Mouse (Mus musculus) forebrain, embryonic 13.5 days (tissue): ENCODE data around the gene Pla2g2c. TPM values are rescaled to one million over a fixed set of nuclear protein-coding genes. Genes with fewer than 3 reads are reported as not detected.

ENCODE experiments used
- ATAC-seq: fragments of 200-750 bp; cut with Nextera tagmentation; 2 replicates; pipeline ENCODE4 v1.8.0; 2017
- H3K27ac ChIP-seq: fragments of 300-500 bp; sonication (generic); 2 replicates; pipeline ENCODE4 v1.5.1; 2015; ENCODE audit warnings: inconsistent platforms, mild to moderate bottlenecking, moderate library complexity
- H3K27me3 ChIP-seq: fragments of 300-500 bp; sonication (generic); 2 replicates; pipeline ENCODE4 v1.6.1; 2015; ENCODE audit warnings: mild to moderate bottlenecking, inconsistent platforms
- H3K36me3 ChIP-seq: fragments of 300-500 bp; sonication (generic); 2 replicates; pipeline ENCODE4 v1.6.1; 2015; ENCODE audit warnings: mild to moderate bottlenecking, inconsistent platforms; ENCODE audit not compliant: poor library complexity, severe bottlenecking
- H3K4me1 ChIP-seq: fragments of 300-500 bp; sonication (generic); 2 replicates; pipeline ENCODE4 v1.6.1; 2015; ENCODE audit warnings: inconsistent platforms
- H3K4me2 ChIP-seq: fragments of 300-500 bp; sonication (generic); 2 replicates; pipeline ENCODE4 v1.6.1; 2015; ENCODE audit warnings: inconsistent platforms, mild to moderate bottlenecking, moderate library complexity
- H3K4me3 ChIP-seq: fragments of 300-500 bp; sonication (generic); 2 replicates; pipeline ENCODE4 v1.5.1; 2015; ENCODE audit warnings: mild to moderate bottlenecking, inconsistent platforms
- H3K9ac ChIP-seq: fragments of 300-500 bp; sonication (generic); 2 replicates; pipeline ENCODE4 v1.6.1; 2015; ENCODE audit warnings: mild to moderate bottlenecking, inconsistent platforms
- H3K9me3 ChIP-seq: fragments of 300-500 bp; sonication (generic); replicated peaks from 2 replicates; pipeline ENCODE4 v1.6.1; 2016; ENCODE audit warnings: inconsistent platforms
- WGBS: fragments of 180-500 bp; shearing (Covaris S2); methylation state at CpG from one replicate; pipeline ENCODE4 v1.1.7; 2015; 5-methylcytosine and 5-hydroxymethylcytosine counted together
- polyA plus RNA-seq: library from polyadenylated mRNA; unstranded; fragments of >200 nt; fragmentation: Nextera tagmentation; extraction: Ambion mirVana; gene quantifications from 2 replicates; pipeline ENCODE4 v1.2.1, GENCODE M21; 2015

Pla2g2c gene
- polyA plus RNA-seq, 1 experiment from 2014 or later, result 0.15 TPM

DNA sequence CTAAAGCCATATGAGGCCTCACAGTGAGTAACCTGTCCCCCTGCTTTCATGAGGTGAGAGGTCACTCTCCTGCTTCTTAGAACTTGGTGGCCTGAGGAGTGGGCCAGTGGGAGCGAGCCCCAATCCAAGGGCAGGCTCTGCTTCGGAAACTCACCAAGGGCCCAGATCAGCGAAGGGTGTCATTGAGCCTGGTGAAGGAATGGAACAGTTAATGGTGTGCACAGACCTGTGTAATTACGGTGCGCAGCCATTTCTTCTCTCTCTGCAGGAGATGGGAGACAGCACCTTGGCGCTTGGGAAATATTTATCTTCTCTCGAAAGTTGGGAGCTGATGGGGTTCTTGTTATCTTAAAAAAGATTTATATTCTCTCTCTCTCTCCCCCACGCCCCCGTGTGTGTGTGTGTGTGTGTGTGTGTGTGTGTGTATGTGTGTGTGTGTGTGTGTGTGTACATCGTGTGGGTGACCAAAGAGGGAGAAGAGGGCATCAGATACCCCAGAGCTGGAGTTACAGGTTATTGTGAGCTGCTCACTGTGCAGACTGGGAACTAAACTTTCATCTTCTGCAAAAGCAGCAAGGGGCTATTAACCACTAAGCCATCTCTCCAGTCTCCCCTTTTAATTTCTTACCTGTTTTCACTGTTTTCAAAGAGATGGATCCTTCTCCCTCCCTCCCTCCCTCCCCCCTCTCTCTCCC lies 27.3 kb upstream of the Pla2g2c start:
- Histone ChIP-seq H3K4me2 (no peak overlapping the region), H3K4me3 (no peak overlapping the region), H3K36me3 (no peaks in the 10 kb centered on the region), H3K27me3 (peaks cover 15% of the 10 kb centered on the region), H3K4me1 (peaks cover 33% of the 10 kb centered on the region), H3K27ac (0 out of 2 replicates have a peak overlapping the region, but pooled peaks have one; percentile 68), H3K9ac (no peak overlapping the region), H3K9me3 (no peaks in the 10 kb centered on the region)
- ATAC-seq, result no peak
- 17% methylated on average over 10 of the region's 10 CpGs for WGBS

DNA sequence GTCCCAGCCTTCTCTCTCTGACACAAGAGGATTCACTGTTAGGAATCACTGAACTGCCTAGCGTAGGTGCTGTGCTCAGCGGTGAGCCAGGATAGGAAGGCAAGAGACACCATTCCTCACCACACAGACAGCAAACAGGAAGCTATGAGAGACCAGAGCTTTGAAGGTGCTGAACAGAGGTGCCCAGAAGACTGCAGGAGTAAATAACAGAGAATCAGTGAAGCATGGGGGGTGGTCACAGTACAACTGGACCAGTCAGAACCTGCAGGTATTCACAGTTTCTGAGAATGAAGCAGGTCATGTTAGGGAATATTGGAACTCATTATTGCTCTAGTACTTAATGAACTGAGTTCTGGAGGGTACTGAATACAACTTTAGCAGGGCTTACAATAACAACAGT lies 26.3 kb upstream of the Pla2g2c start:
- Histone ChIP-seq H3K9ac (no peak overlapping the region), H3K4me2 (no peak overlapping the region), H3K4me3 (no peak overlapping the region), H3K4me1 (peaks cover 23% of the 10 kb centered on the region), H3K9me3 (no peaks in the 10 kb centered on the region), H3K27ac (no peak overlapping the region), H3K36me3 (no peaks in the 10 kb centered on the region), H3K27me3 (peaks cover 11% of the 10 kb centered on the region)
- 66% methylated on average over 2 of the region's 2 CpGs for WGBS
- ATAC-seq, result no peak

- H3K4me2 ChIP-seq, result no peak overlapping the region
- H3K4me3 ChIP-seq, result no peak overlapping the region
- H3K4me1 ChIP-seq, result peaks cover 19% of the 10 kb centered on the region
- no peaks in the 10 kb centered on the region for H3K36me3 ChIP-seq
- no peak overlapping the region for H3K27ac ChIP-seq
- ATAC-seq, result peak; percentile 62; the same call in 1 of the 2 replicates
- no peak overlapping the region for H3K9ac ChIP-seq
- 28% methylated on average over 15 of the region's 15 CpGs for WGBS
- H3K9me3 ChIP-seq, result no peaks in the 10 kb centered on the region
- H3K27me3 ChIP-seq, result peaks cover 6% of the 10 kb centered on the region
These were observed 24.2 kb upstream of the Pla2g2c start for GRCm38 (mm10) chr4:138700184-138700982.

DNA sequence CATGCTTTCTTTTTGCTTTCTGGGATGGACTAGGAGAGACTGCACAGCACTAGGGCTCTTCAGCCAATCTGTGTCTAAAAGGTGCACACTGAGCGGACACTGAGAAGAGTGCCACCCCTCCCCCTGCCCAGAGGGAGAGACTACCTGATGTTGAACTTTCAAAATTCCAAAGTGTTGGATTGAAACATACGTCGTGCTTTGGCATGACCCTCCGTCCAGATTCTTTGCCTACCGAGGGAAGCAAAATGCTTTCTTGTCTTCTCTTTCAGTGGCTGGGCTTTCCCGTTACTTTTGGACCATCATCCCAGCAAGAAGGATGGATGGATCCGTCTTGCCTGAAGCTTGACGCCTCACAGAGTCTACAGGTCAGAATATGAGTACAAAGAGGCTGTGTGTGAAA lies 23.5 kb upstream of the Pla2g2c start:
- no peak overlapping the region for H3K4me3 ChIP-seq
- no peak overlapping the region for H3K9ac ChIP-seq
- H3K27me3 ChIP-seq, result peaks cover 6% of the 10 kb centered on the region
- H3K27ac ChIP-seq, result no peak overlapping the region
- no peak overlapping the region for H3K4me2 ChIP-seq
- no peak for ATAC-seq
- 75% methylated on average over 8 of the region's 8 CpGs for WGBS
- no peaks in the 10 kb centered on the region for H3K9me3 ChIP-seq
- peaks cover 17% of the 10 kb centered on the region for H3K4me1 ChIP-seq
- H3K36me3 ChIP-seq, result no peaks in the 10 kb centered on the region

DNA sequence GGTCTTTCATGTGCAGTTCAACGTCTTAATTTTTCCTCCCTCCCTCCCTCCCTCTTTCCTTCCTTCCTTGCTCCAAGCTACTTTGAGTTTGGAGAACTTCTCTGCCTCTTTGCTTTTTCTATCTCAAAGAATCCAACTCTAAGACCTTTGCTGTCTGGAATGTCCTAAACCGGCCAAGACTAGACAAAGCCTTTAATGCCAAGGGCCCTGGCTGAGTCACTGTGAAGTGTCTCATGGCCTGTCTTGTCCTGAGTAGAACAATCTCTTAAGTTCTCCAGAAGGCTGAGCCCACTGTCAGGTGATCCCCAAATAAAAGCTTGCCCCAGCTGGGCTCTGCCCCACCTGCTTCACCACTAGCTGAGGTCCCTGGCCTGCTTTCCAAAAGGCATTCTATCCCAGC lies 22.6 kb upstream of the Pla2g2c start:
- WGBS, result 83% methylated on average over 2 of the region's 2 CpGs
- Histone ChIP-seq H3K9me3 (no peaks in the 10 kb centered on the region), H3K4me2 (no peak overlapping the region), H3K27ac (no peak overlapping the region), H3K9ac (no peak overlapping the region), H3K4me1 (peaks cover 8% of the 10 kb centered on the region), H3K4me3 (no peak overlapping the region), H3K36me3 (no peaks in the 10 kb centered on the region), H3K27me3 (peaks cover 6% of the 10 kb centered on the region)
- no peak for ATAC-seq

GRCm38 (mm10) chr4:138702528-138702927 lies 22.1 kb upstream of the Pla2g2c start:
- H3K9ac ChIP-seq, result no peak overlapping the region
- H3K4me3 ChIP-seq, result no peak overlapping the region
- 0 out of 2 replicates have a peak, but pooled peaks cover 5% of the 10 kb centered on the region for H3K4me1 ChIP-seq
- no peaks in the 10 kb centered on the region for H3K9me3 ChIP-seq
- no peak overlapping the region for H3K27ac ChIP-seq
- WGBS, result 83% methylated on average over 8 of the region's 8 CpGs
- ATAC-seq, result no peak
- no peak overlapping the region for H3K4me2 ChIP-seq
- H3K27me3 ChIP-seq, result peaks cover 6% of the 10 kb centered on the region
- H3K36me3 ChIP-seq, result no peaks in the 10 kb centered on the region

DNA sequence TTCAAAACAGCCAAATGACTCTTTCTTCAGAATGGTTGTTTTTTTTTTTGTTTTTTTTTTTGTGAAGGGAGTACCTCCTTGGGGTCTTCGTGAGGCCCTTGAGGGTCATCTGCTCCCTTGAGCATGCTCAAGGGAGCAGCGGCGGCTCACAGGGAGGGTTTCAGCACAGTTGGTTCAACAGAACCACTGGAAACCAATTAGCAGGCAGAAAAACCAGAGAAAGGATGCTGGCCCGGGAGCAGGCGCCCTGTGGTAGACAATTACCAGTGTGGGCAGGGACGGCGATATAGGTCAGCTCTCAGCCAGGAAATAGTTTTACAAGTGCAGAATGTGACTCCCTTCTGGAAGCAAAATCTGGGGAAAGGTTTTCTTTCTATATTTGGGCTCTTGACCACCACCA lies 21.0 kb upstream of the Pla2g2c start:
- Histone ChIP-seq H3K4me2 (no peak overlapping the region), H3K27ac (no peak overlapping the region), H3K9me3 (no peaks in the 10 kb centered on the region), H3K9ac (no peak overlapping the region), H3K36me3 (no peaks in the 10 kb centered on the region), H3K27me3 (peaks cover 6% of the 10 kb centered on the region), H3K4me1 (0 out of 2 replicates have a peak, but pooled peaks cover 8% of the 10 kb centered on the region), H3K4me3 (no peak overlapping the region)
- 20% methylated on average over 7 of the region's 7 CpGs for WGBS
- ATAC-seq, result no peak

- no peak for ATAC-seq
- Histone ChIP-seq H3K36me3 (no peaks in the 10 kb centered on the region), H3K27me3 (peaks cover 6% of the 10 kb centered on the region), H3K4me3 (no peak overlapping the region), H3K9me3 (no peaks in the 10 kb centered on the region), H3K4me1 (0 out of 2 replicates have a peak, but pooled peaks cover 8% of the 10 kb centered on the region), H3K27ac (no peak overlapping the region), H3K4me2 (no peak overlapping the region), H3K9ac (no peak overlapping the region)
- 86% methylated on average over 4 of the region's 4 CpGs for WGBS
These were observed 20.4 kb upstream of the Pla2g2c start for GRCm38 (mm10) chr4:138704169-138704568.

GRCm38 (mm10) chr4:138706620-138707019 lies 18.0 kb upstream of the Pla2g2c start:
- Histone ChIP-seq H3K36me3 (no peaks in the 10 kb centered on the region), H3K9ac (no peak overlapping the region), H3K27ac (no peak overlapping the region), H3K4me3 (no peak overlapping the region), H3K9me3 (no peaks in the 10 kb centered on the region), H3K27me3 (no peaks in the 10 kb centered on the region; the same call in 1 of the 2 replicates), H3K4me2 (no peak overlapping the region), H3K4me1 (peaks cover 24% of the 10 kb centered on the region)
- 93% methylated on average over 8 of the region's 8 CpGs for WGBS
- no peak for ATAC-seq

- Histone ChIP-seq H3K4me3 (no peak overlapping the region), H3K4me2 (no peak overlapping the region), H3K36me3 (no peaks in the 10 kb centered on the region), H3K27ac (no peak overlapping the region), H3K9me3 (no peaks in the 10 kb centered on the region), H3K27me3 (no peaks in the 10 kb centered on the region), H3K4me1 (peaks cover 23% of the 10 kb centered on the region), H3K9ac (no peak overlapping the region)
- ATAC-seq, result no peak
- 6% methylated on average over 7 of the region's 7 CpGs for WGBS
These were observed 16.0 kb upstream of the Pla2g2c start for GRCm38 (mm10) chr4:138708636-138709035.

- 88% methylated on average over 11 of the region's 11 CpGs for WGBS
- H3K4me1 ChIP-seq, result peaks cover 20% of the 10 kb centered on the region
These were observed 15.3 kb upstream of the Pla2g2c start for GRCm38 (mm10) chr4:138709246-138709645.

DNA sequence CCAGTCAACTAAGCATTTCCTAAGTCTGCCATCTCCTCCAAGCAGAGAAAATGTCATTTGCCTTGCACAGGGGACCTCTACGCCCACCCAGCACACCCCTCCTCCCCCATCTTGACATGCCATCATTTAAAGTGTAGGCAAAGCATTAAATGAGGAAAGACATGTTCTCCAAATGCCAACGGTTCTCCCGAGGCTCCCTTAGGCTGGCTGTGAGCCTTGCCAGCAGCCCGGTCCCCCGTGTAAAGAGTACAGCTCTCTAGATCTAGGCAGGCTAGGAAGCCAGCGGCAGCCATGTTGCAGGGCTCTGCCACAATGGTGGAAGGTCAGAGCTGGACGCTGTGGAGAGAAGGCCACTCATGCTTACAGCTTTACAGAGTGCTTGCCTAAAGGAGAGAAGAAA lies 14.6 kb upstream of the Pla2g2c start:
- Histone ChIP-seq H3K9ac (no peak overlapping the region), H3K4me1 (peaks cover 20% of the 10 kb centered on the region)

More at GRCm38 (mm10) chr4:138709246-138709645, 15.3 kb upstream of the Pla2g2c start:
- Histone ChIP-seq H3K9me3 (no peaks in the 10 kb centered on the region), H3K27ac (no peak overlapping the region), H3K4me2 (no peak overlapping the region), H3K36me3 (no peaks in the 10 kb centered on the region), H3K27me3 (no peaks in the 10 kb centered on the region), H3K9ac (no peak overlapping the region), H3K4me3 (no peak overlapping the region)
- no peak for ATAC-seq

More for the DNA sequence above, 14.6 kb upstream of the Pla2g2c start:
- Histone ChIP-seq H3K27me3 (no peaks in the 10 kb centered on the region), H3K27ac (peak overlapping the region; percentile 74), H3K4me2 (no peak overlapping the region), H3K4me3 (no peak overlapping the region), H3K9me3 (no peaks in the 10 kb centered on the region), H3K36me3 (no peaks in the 10 kb centered on the region)
- 77% methylated on average over 7 of the region's 7 CpGs for WGBS
- ATAC-seq, result peak; percentile 21; the same call in 1 of the 2 replicates
